Comparison of ENCODE assay signal across 31 mouse cellular contexts in the genomic region with DNA sequence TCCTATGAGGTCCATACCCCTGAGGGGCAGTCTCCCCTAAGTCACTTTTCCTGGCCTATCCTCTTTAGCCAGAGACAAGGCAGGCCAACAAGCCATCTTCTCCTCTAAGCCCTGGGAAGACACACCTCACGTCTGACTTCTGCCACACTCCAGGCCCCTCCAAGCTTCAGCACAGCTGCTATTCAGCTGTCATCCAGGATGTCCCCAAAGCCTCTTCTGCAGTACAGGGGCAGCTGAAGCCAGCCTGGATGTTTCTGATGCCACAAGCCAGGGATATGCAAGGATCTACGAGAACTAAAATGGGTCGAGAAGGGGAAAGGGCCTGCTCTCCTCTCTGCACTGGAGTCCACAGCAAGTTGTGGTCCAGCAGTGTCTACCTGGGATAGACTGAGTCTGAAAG. TPM values are rescaled to one million over a fixed set of nuclear protein-coding genes. Genes with fewer than 3 reads are reported as not detected.
DNase-seq lines count a peak whose midpoint lies in the region; ATAC-seq and TF ChIP-seq lines count a peak whose summit lies in the region.
"Had no signal": no experiment of that assay in that cellular context is flagged by ENCODE, and none has a peak within 500 bp of the region (broad histone marks: within the 10 kb centered on the region; RNA-seq: fewer than 3 reads in every experiment).

No protein-coding gene starts in this region.

- H3K4me3 ChIP-seq in forebrain, embryonic 10.5 days, result no peak overlapping the region
- H3K4me3 ChIP-seq in forebrain, embryonic 11.5 days (ENCODE audit: low read depth, low read length), result no peak overlapping the region
- H3K4me3 ChIP-seq in intestine, embryonic 15.5 days (replicated peaks), result no peak overlapping the region
- no peak overlapping the region for H3K4me3 ChIP-seq in intestine, postnatal 0 days (ENCODE audit: low read depth, low read length)
- no peak overlapping the region for H3K4me3 ChIP-seq in midbrain, embryonic 12.5 days
- H3K4me3 ChIP-seq in midbrain, embryonic 10.5 days, result no peak overlapping the region
- no peak overlapping the region for H3K4me3 ChIP-seq in embryonic facial prominence, embryonic 10.5 days
- H3K4me3 ChIP-seq: embryonic facial prominence, embryonic 13.5 days; forebrain, embryonic 12.5 days; heart, embryonic 13.5 days; limb, embryonic 12.5 days; liver, embryonic 12.5 days; neural tube, embryonic 15.5 days had no signal

- 0 out of 2 replicates have a peak overlapping the region, but pooled peaks have one; percentile 4 for H3K27ac ChIP-seq in forebrain, embryonic 10.5 days
- H3K27ac ChIP-seq in forebrain, embryonic 11.5 days (ENCODE audit: low read depth, low read length), result no peak overlapping the region
- no peak overlapping the region for H3K27ac ChIP-seq in intestine, embryonic 15.5 days
- H3K27ac ChIP-seq in intestine, postnatal 0 days (ENCODE audit: low read depth, low read length), result no peak overlapping the region
- no peak overlapping the region for H3K27ac ChIP-seq in midbrain, embryonic 12.5 days (replicated peaks)
- no peak overlapping the region for H3K27ac ChIP-seq in midbrain, embryonic 10.5 days (replicated peaks)
- no peak overlapping the region for H3K27ac ChIP-seq in embryonic facial prominence, embryonic 10.5 days (replicated peaks)
- H3K27ac ChIP-seq: embryonic facial prominence, embryonic 13.5 days; forebrain, embryonic 12.5 days; limb, embryonic 12.5 days; liver, embryonic 12.5 days had no signal

- H3K4me2 ChIP-seq in forebrain, embryonic 11.5 days (ENCODE audit: low read depth, low read length, severe bottlenecking), result no peak overlapping the region
- no peak overlapping the region for H3K4me2 ChIP-seq in intestine, embryonic 15.5 days (replicated peaks)
- no peak overlapping the region for H3K4me2 ChIP-seq in intestine, postnatal 0 days (replicated peaks; ENCODE audit: low read depth)
- no peak overlapping the region for H3K4me2 ChIP-seq in midbrain, embryonic 12.5 days (replicated peaks)
- H3K4me2 ChIP-seq: embryonic facial prominence, embryonic 13.5 days; forebrain, embryonic 12.5 days; heart, embryonic 13.5 days; limb, embryonic 12.5 days; liver, embryonic 12.5 days; neural tube, embryonic 15.5 days had no signal

- no peak for TF ChIP-seq CTCF in intestine, postnatal 0 days (IDR thresholded peaks at IDR 0.05; ENCODE audit: low read depth)

- no peaks in the 10 kb centered on the region for H3K9me3 ChIP-seq in forebrain, embryonic 10.5 days
- no peaks in the 10 kb centered on the region for H3K9me3 ChIP-seq in forebrain, embryonic 11.5 days (ENCODE audit: control insufficient read depth, low read length)
- no peaks in the 10 kb centered on the region for H3K9me3 ChIP-seq in intestine, embryonic 15.5 days
- no peaks in the 10 kb centered on the region for H3K9me3 ChIP-seq in intestine, postnatal 0 days (ENCODE audit: control insufficient read depth)
- no peaks in the 10 kb centered on the region for H3K9me3 ChIP-seq in midbrain, embryonic 12.5 days
- H3K9me3 ChIP-seq in midbrain, embryonic 10.5 days (replicated peaks), result no peaks in the 10 kb centered on the region
- H3K9me3 ChIP-seq in embryonic facial prominence, embryonic 10.5 days, result no peaks in the 10 kb centered on the region
- H3K9me3 ChIP-seq: embryonic facial prominence, embryonic 13.5 days; forebrain, embryonic 12.5 days; heart, embryonic 13.5 days; limb, embryonic 12.5 days; liver, embryonic 12.5 days; neural tube, embryonic 15.5 days had no signal

- no peak overlapping the region for H3K9ac ChIP-seq in forebrain, embryonic 11.5 days (ENCODE audit: low read length)
- 0 out of 2 replicates have a peak overlapping the region, but pooled peaks have one; percentile 20 for H3K9ac ChIP-seq in intestine, embryonic 15.5 days
- H3K9ac ChIP-seq in intestine, postnatal 0 days (ENCODE audit: low read depth, low read length), result no peak overlapping the region
- H3K9ac ChIP-seq in midbrain, embryonic 12.5 days (replicated peaks), result 0 out of 2 replicates have a peak overlapping the region, but pooled peaks have one; percentile 4
- H3K9ac ChIP-seq: embryonic facial prominence, embryonic 13.5 days; forebrain, embryonic 12.5 days; forebrain, postnatal 0 days; limb, embryonic 12.5 days; liver, embryonic 12.5 days; neural tube, embryonic 15.5 days had no signal

- H3K27me3 ChIP-seq in forebrain, embryonic 10.5 days (ENCODE audit: poor library complexity, severe bottlenecking), result no peaks in the 10 kb centered on the region
- no peaks in the 10 kb centered on the region for H3K27me3 ChIP-seq in forebrain, embryonic 11.5 days (ENCODE audit: control insufficient read depth, insufficient read depth, low read length)
- no peaks in the 10 kb centered on the region for H3K27me3 ChIP-seq in intestine, embryonic 15.5 days (replicated peaks)
- no peaks in the 10 kb centered on the region for H3K27me3 ChIP-seq in intestine, postnatal 0 days (replicated peaks; ENCODE audit: control insufficient read depth, insufficient read depth, low read length)
- H3K27me3 ChIP-seq in midbrain, embryonic 12.5 days, result no peaks in the 10 kb centered on the region
- no peaks in the 10 kb centered on the region for H3K27me3 ChIP-seq in midbrain, embryonic 10.5 days (ENCODE audit: low read depth, poor library complexity, severe bottlenecking)
- no peaks in the 10 kb centered on the region for H3K27me3 ChIP-seq in embryonic facial prominence, embryonic 10.5 days (replicated peaks; ENCODE audit: low read depth, poor library complexity, severe bottlenecking)
- H3K27me3 ChIP-seq: CH12.LX; embryonic facial prominence, embryonic 13.5 days; forebrain, embryonic 12.5 days; heart, embryonic 13.5 days; limb, embryonic 12.5 days; liver, embryonic 12.5 days; neural tube, embryonic 15.5 days had no signal

- no peak for ATAC-seq in forebrain, embryonic 11.5 days (replicated peaks; ENCODE audit: low FRiP score)
- ATAC-seq in intestine, embryonic 15.5 days, result no peak
- ATAC-seq in intestine, postnatal 0 days, result no peak
- ATAC-seq in midbrain, embryonic 12.5 days (ENCODE audit: low FRiP score, low read depth), result no peak
- ATAC-seq: forebrain, postnatal 0 days; hindbrain, embryonic 16.5 days; liver, embryonic 12.5 days; lung, postnatal 0 days had no signal

- H3K4me1 ChIP-seq in forebrain, embryonic 10.5 days, result peaks cover 59% of the 10 kb centered on the region
- H3K4me1 ChIP-seq in forebrain, embryonic 11.5 days (replicated peaks; ENCODE audit: control insufficient read depth, insufficient read depth, low read length), result 0 out of 2 replicates have a peak, but pooled peaks cover 7% of the 10 kb centered on the region
- H3K4me1 ChIP-seq in intestine, embryonic 15.5 days (replicated peaks), result peaks cover 19% of the 10 kb centered on the region; the same call in 1 of the 2 replicates
- H3K4me1 ChIP-seq in intestine, postnatal 0 days (replicated peaks; ENCODE audit: control insufficient read depth, insufficient read depth, low read length), result no peaks in the 10 kb centered on the region
- peaks cover 38% of the 10 kb centered on the region; the same call in 1 of the 2 replicates for H3K4me1 ChIP-seq in midbrain, embryonic 12.5 days
- H3K4me1 ChIP-seq in midbrain, embryonic 10.5 days, result peaks cover 22% of the 10 kb centered on the region
- H3K4me1 ChIP-seq in embryonic facial prominence, embryonic 10.5 days, result peaks cover 13% of the 10 kb centered on the region

- no peaks in the 10 kb centered on the region for H3K36me3 ChIP-seq in forebrain, embryonic 10.5 days (replicated peaks)
- H3K36me3 ChIP-seq in forebrain, embryonic 11.5 days (ENCODE audit: control insufficient read depth, insufficient read depth, low read length), result no peaks in the 10 kb centered on the region
- no peaks in the 10 kb centered on the region for H3K36me3 ChIP-seq in intestine, embryonic 15.5 days
- no peaks in the 10 kb centered on the region for H3K36me3 ChIP-seq in intestine, postnatal 0 days (ENCODE audit: control insufficient read depth, insufficient read depth)
- H3K36me3 ChIP-seq in midbrain, embryonic 12.5 days, result no peaks in the 10 kb centered on the region; the same call in 1 of the 2 replicates
- no peaks in the 10 kb centered on the region for H3K36me3 ChIP-seq in midbrain, embryonic 10.5 days
- 0 out of 2 replicates have a peak, but pooled peaks cover 3% of the 10 kb centered on the region for H3K36me3 ChIP-seq in embryonic facial prominence, embryonic 10.5 days (replicated peaks)
- H3K36me3 ChIP-seq: embryonic facial prominence, embryonic 13.5 days; forebrain, embryonic 12.5 days; heart, embryonic 13.5 days; limb, embryonic 12.5 days; liver, embryonic 12.5 days; neural tube, embryonic 15.5 days had no signal

- 81% methylated on average over 3 of the region's 3 CpGs for WGBS in forebrain, embryonic 10.5 days
- 76% methylated on average over 3 of the region's 3 CpGs for WGBS in forebrain, embryonic 11.5 days
- WGBS in intestine, embryonic 15.5 days, result 65% methylated on average over 3 of the region's 3 CpGs
- WGBS in intestine, postnatal 0 days, result 72% methylated on average over 3 of the region's 3 CpGs
- 78% methylated on average over 3 of the region's 3 CpGs for WGBS in midbrain, embryonic 12.5 days
- WGBS in midbrain, embryonic 10.5 days, result 83% methylated on average over 3 of the region's 3 CpGs
- WGBS in embryonic facial prominence, embryonic 10.5 days, result 74% methylated on average over 3 of the region's 3 CpGs

- no peak for DNase-seq in forebrain, embryonic 10.5 days (ENCODE audit: extremely low spot score, low spot score)
- DNase-seq in forebrain, embryonic 11.5 days (ENCODE audit: low spot score), result no peak
- DNase-seq in midbrain, embryonic 10.5 days (ENCODE audit: low spot score), result no peak
- DNase-seq in embryonic facial prominence, embryonic 10.5 days (ENCODE audit: low spot score), result no peak
- DNase-seq: adrenal gland, postnatal 14 days; cerebellum, adult 11 months; cerebellum, adult 9-10 months; cerebellum, postnatal 36 days; embryo, embryonic 11 days; forebrain, postnatal 0 days; gastrocnemius, postnatal 10 days; heart, postnatal 14 days; kidney, adult 11 months; kidney, postnatal 14 days; lung, adult 18-20 months; lung, postnatal 4 days; right cerebral cortex, adult 18-20 months; spleen, adult 18-20 months; thymus, postnatal 14 days had no signal

RNA-seq across cellular contexts. Expression of gene Fbrsl1, which starts 9.7 kb away (rescaled TPM):
- 19.6 and 20.5 TPM in 2 replicates for polyA plus RNA-seq in forebrain, embryonic 10.5 days (2016; fragmentation: Nextera tagmentation; extraction: Ambion mirVana)
- 39.5 and 41.1 TPM in 2 replicates for polyA plus RNA-seq in forebrain, embryonic 11.5 days (2014; fragmentation: Nextera tagmentation; extraction: Ambion mirVana)
- polyA plus RNA-seq in intestine, embryonic 15.5 days (2015; fragmentation: Nextera tagmentation; extraction: Ambion mirVana), result 9.6 and 11.2 TPM in 2 replicates
- 7.6 and 8.2 TPM in 2 replicates for polyA plus RNA-seq in intestine, postnatal 0 days (2015; fragmentation: Nextera tagmentation; extraction: Ambion mirVana)
- 23.8 and 24.0 TPM in 2 replicates for polyA plus RNA-seq in midbrain, embryonic 12.5 days (2016; fragmentation: Nextera tagmentation; extraction: Ambion mirVana)
- polyA plus RNA-seq in midbrain, embryonic 10.5 days (2016; fragmentation: Nextera tagmentation; extraction: Ambion mirVana), result 10.3 and 14.6 TPM in 2 replicates
- 21.5 and 23.5 TPM in 2 replicates for polyA plus RNA-seq in embryonic facial prominence, embryonic 10.5 days (2016; fragmentation: Nextera tagmentation; extraction: Ambion mirVana)

Comparison
In these comparisons a context has a peak if more than half of its experiments do, and no peak if none do; other contexts are left out.
1. H3K9ac ChIP-seq: peak in intestine, embryonic 15.5 days (single experiment) and midbrain, embryonic 12.5 days (single experiment); none in forebrain, embryonic 11.5 days (single experiment) and intestine, postnatal 0 days (single experiment).